Mouse (Mus musculus) layer of hippocampus, postnatal 14 days (tissue): ENCODE data around the gene Dhps. TPM values are rescaled to one million over a fixed set of nuclear protein-coding genes. Genes with fewer than 3 reads are reported as not detected.
A peak's percentile ranks its signal among the peaks of the same experiment; 100 is the strongest.
"Not testable (repeated sequence)": the region's sequence is repeated elsewhere in the genome, so short reads cannot be mapped to it uniquely, and the experiment has no call there.

Experiments used
- DNase-seq, 2 experiments: peaks; one replicate each; pipeline ENCODE4 v3.0.0; 2021 to 2022; ENCODE audit warnings: low spot score in 2 of 2, mixed read lengths in 1 of 2
- microRNA-seq, 2 experiments: library from miRNA; unstranded; fragments of <30 nt; microRNA quantifications; one replicate each; pipeline ENCODE4 v1.2.0; 2021
- total RNA-seq, 2 experiments: library from RNA; stranded (reverse); gene quantifications; 2 replicates each; pipeline ENCODE4 v1.2.3; 2021

Dhps gene
- total RNA-seq, 2 experiments from 2014 or later = 63.8 to 67.4 TPM

DNA sequence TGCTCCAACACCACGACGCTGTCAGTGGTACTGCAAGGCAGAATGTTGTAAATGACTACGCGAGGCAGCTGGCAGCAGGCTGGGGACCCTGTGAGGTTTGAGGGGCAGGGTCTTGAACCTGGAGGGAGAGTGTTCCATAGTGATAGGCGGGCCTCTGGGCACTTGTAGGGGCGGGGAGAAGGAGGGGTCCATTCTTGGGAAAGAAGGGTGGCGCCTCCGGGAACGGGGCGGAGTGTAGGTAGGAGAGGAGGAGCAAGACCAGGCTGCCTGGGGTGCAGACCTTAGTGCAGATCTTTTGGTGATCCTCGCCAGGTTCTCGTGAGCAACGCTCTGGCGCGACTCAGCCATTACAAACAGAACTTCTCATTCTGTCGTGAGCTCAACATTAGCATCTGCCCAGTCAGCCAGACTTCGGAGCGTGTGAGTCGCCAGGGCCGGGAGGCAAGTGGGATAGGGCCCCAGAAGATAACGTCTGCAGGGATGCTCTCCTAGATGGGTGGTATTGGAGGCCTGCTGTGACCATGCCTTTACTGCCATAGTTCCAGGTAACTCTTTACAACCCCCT, 20.1 kb downstream of the Dhps start:
- DNase-seq = no peak

DNA sequence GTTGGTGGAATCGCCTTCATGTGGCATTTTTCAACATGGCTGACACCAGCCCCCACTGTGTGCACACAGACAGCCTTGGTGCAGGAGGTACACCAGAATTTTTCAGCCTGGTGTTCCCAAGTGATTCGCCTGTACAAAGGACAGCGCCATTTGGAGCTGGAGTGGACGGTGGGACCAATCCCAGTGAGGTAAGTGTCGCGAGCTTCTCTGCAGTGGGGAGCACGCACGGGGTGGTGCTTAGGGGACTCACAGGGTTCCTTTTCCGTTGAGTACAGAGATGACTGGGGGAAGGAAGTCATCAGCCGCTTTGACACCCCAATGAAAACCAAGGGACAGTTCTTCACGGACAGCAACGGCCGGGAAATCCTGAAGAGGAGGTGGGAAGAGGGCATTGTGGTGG, 23.5 kb downstream of the Dhps start:
- no peak for DNase-seq

DNA sequence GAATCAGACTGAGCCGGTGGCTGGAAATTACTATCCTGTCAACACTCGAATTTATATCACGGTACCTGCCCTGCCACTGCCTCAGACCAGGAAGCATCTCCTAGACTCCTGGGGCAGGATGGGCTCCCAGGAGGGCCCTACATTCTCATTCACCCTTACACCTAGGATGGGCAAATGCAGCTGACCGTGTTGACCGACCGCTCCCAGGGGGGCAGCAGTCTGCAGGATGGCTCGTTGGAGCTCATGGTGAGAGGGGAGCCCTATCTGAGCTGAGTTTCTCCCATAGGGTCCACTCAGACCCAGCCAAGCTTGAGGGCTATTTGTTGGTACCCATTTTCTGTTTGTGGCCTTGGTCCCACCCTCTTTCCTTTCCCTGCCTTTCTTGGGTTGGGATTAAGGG, 24.0 kb downstream of the Dhps start:
- no peak for DNase-seq

DNA sequence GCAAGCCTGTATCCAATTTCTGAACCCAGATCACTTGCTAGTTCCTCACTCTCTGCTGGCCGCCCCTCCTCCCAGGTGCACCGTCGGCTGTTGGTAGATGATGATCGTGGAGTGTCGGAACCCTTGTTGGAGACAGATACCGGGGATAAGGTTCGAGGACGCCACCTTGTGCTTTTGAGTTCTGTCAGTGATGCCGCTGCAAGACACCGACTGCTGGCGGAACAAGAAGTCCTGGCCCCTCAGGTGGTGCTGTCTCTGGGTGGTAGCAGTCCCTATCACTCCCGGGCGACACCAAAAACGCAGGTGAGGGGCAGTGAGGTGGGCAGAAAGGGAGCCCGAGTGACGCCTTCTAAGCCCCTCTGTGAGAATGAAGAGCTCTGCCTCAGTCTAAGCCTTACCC, 24.6 kb downstream of the Dhps start:
- DNase-seq = no peak

- DNase-seq = no peak
These were observed 25.3 kb downstream of the Dhps start for GRCm38 (mm10) chr8:85096850-85097249.

DNA sequence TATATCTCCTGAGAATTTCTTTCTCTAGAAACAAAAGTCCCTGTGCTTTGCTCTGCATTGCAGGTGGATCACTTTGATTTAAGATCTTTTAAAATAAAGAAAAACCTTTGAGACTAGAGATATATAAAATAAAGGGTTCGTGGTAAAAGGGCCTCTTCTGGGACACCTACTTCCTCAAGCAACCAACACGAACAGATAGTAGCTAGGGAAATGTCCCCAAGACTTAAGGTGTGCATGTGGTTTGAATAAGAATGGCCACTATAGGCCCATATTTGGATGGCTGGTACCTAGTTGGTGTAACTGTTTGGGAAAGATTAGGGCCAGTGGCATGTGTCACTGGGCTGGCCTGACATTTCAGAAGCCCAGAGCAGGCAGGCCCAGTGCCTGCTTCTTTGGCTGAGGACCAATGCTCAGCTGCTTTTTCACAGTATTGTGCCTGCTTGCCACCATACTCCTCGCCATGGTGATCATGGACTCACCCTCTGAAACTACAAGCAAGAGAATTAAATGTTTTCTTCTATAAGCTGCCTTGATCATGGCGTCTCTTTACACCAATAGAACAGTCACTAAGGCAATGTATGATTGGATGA, 28.6 kb downstream of the Dhps start:
- no peak for DNase-seq

GRCm38 (mm10) chr8:85113241-85113640, 41.7 kb downstream of the Dhps start:
- DNase-seq = no peak

DNA sequence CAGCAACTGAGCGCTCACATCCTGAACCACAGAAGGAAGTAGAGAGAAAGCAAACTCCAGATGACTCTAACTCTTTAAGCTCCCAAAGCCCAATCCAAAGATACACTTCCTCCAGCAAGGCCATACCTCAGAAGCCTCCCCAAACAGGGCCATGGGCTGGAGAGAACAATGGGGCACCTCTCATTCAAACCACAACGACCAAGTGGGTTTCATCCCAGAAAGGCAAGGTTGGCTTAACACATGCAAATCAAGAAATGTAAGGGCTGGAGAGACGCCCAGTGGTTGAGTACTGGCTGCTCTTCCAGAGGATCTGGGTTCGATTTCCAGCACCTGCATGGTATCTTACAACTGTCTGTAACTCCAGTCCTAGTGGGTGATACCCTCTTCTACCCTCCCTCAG, 43.9 kb downstream of the Dhps start:
- no peak for DNase-seq

- DNase-seq = no peak
These were observed 45.4 kb downstream of the Dhps start for GRCm38 (mm10) chr8:85116984-85117383.

- DNase-seq = peak; percentile 71 to 80
These were observed 47.8 kb downstream of the Dhps start for GRCm38 (mm10) chr8:85119052-85119981.

GRCm38 (mm10) chr8:85120251-85120650, 48.7 kb downstream of the Dhps start:
- not testable (repeated sequence) for DNase-seq

GRCm38 (mm10) chr8:85122995-85123394, 51.4 kb downstream of the Dhps start, which contains the start of gene Zfp791:
Gene Zfp791, minus strand, starts transcription at chr8:85123095.
- DNase-seq = no peak

- DNase-seq = no peak
These were observed 52.1 kb downstream of the Dhps start for GRCm38 (mm10) chr8:85123691-85124090.

Small RNA genes lying within 50 kb of the gene (microRNA-seq; reads per million reads assigned to microRNA genes)
- gene Gm23388 (0 to 0.57 reads per million in 2 experiments), gene Mir7070 (9.1 to 10.9 reads per million in 2 experiments)

Other genes with a start within 250 kb of the Dhps start
- 1 to 10 TPM; 7.4 to 8.6 TPM for gene Dand5, start 248.9 kb upstream of the Dhps start, total RNA-seq
- 10 to 100 TPM; 19.4 to 20.4 TPM for gene Gadd45gip1, start 240.2 kb upstream of the Dhps start, total RNA-seq
- 10 to 100 TPM; 59.4 to 64.8 TPM for gene Rad23a, start 231.1 kb upstream of the Dhps start, total RNA-seq
- 100 to 1,000 TPM; 453 to 590 TPM for gene Calr, start 224.8 kb upstream of the Dhps start, total RNA-seq
- gene Farsa, start 214.8 kb upstream of the Dhps start, total RNA-seq = 10 to 100 TPM; 55.3 to 58.4 TPM
- gene Syce2, start 199.6 kb upstream of the Dhps start, total RNA-seq = 10 to 100 TPM; 21.4 to 24.5 TPM
- gene Gcdh, start 177.8 kb upstream of the Dhps start, total RNA-seq = 10 to 100 TPM; 35.0 to 35.6 TPM
- gene Klf1, start 169.8 kb upstream of the Dhps start, total RNA-seq = not detected
- gene Dnase2a, start 163.2 kb upstream of the Dhps start, total RNA-seq = 1 to 10 TPM; 4.0 TPM
- gene Mast1, start 134.4 kb upstream of the Dhps start, total RNA-seq = 100 to 1,000 TPM; 127 to 140 TPM
- 1 to 10 TPM; 1.5 to 1.8 TPM for gene Rtbdn, start 124.8 kb upstream of the Dhps start, total RNA-seq
- gene Gm49661, start 102.3 kb upstream of the Dhps start, total RNA-seq = not detected
- gene Prdx2, start 102.2 kb upstream of the Dhps start, total RNA-seq = 100 to 1,000 TPM; 417 to 431 TPM
- 10 to 100 TPM; 34.3 to 34.4 TPM for gene Rnaseh2a, start 102.0 kb upstream of the Dhps start, total RNA-seq
- 10 to 100 TPM; 45.5 to 54.7 TPM for gene Junb, start 93.0 kb upstream of the Dhps start, total RNA-seq
- gene Hook2, start 81.2 kb upstream of the Dhps start, total RNA-seq = 1 to 10 TPM; 7.6 to 9.0 TPM
- gene Best2, start 57.2 kb upstream of the Dhps start, total RNA-seq = not detected
- 100 to 1,000 TPM; 108 to 115 TPM for gene Asna1, start 46.5 kb upstream of the Dhps start, total RNA-seq
- 100 to 1,000 TPM; 136 to 150 TPM for gene Trir, start 44.9 kb upstream of the Dhps start, total RNA-seq
- 100 to 1,000 TPM; 150 to 152 TPM for gene Tnpo2, start 34.8 kb upstream of the Dhps start, total RNA-seq
- gene Fbxw9, start 11.7 kb upstream of the Dhps start, total RNA-seq = 10 to 100 TPM; 36.2 to 41.4 TPM
- gene Gm5741, start 3.8 kb upstream of the Dhps start, total RNA-seq = not detected
- 10 to 100 TPM; 57.5 to 61.5 TPM for gene Wdr83os, start 9.0 kb downstream of the Dhps start, total RNA-seq
- gene Wdr83, start 9.5 kb downstream of the Dhps start, total RNA-seq = 10 to 100 TPM; 26.3 to 34.6 TPM
- 10 to 100 TPM; 39.6 to 42.7 TPM for gene Man2b1, start 11.5 kb downstream of the Dhps start, total RNA-seq
- gene Zfp791, start 51.3 kb downstream of the Dhps start, total RNA-seq = 1 to 10 TPM; 5.6 to 5.8 TPM
- gene Cks1brt, start 80.2 kb downstream of the Dhps start, total RNA-seq = not detected
- not detected for gene Olfr371, start 154.2 kb downstream of the Dhps start, total RNA-seq
- gene Orc6, start 227.9 kb downstream of the Dhps start, total RNA-seq = 10 to 100 TPM; 35.0 to 35.3 TPM
- gene Vps35, start 228.0 kb downstream of the Dhps start, total RNA-seq = 100 to 1,000 TPM; 135 to 142 TPM